In genomic region chr7:142482256-142482609, GRCm38 (mm10) we compare ENCODE assay signal across 9 mouse cellular contexts. TPM values are rescaled to one million over a fixed set of nuclear protein-coding genes. Genes with fewer than 3 reads are reported as not detected.
DNase-seq lines count a peak whose midpoint lies in the region; ATAC-seq and TF ChIP-seq lines count a peak whose summit lies in the region.
"Had no signal": no experiment of that assay in that cellular context is flagged by ENCODE, and none has a peak within 500 bp of the region (broad histone marks: within the 10 kb centered on the region; RNA-seq: fewer than 3 reads in every experiment).

No protein-coding gene starts in this region.

- WGBS in forebrain, postnatal 0 days, result 25% methylated on average over 6 of the region's 6 CpGs
- WGBS in limb, embryonic 12.5 days, result 5% methylated on average over 6 of the region's 6 CpGs
- 14% methylated on average over 6 of the region's 6 CpGs for WGBS in stomach, embryonic 16.5 days

- H3K9ac ChIP-seq in forebrain, postnatal 0 days, result peak overlapping the region; percentile 56
- peak overlapping the region; percentile 63; the same call in 1 of the 2 replicates for H3K9ac ChIP-seq in limb, embryonic 12.5 days (replicated peaks)
- peak overlapping the region; percentile 80 for H3K9ac ChIP-seq in stomach, embryonic 16.5 days (ENCODE audit: low read length)

- peak; percentile 56 for ATAC-seq in forebrain, postnatal 0 days
- ATAC-seq in limb, embryonic 12.5 days (ENCODE audit: insufficient number of reproducible peaks, insufficient read depth, low FRiP score, low TSS enrichment, low read depth), result peak; percentile 4
- ATAC-seq in stomach, embryonic 16.5 days (ENCODE audit: insufficient read depth, low FRiP score), result peak; percentile 11; the same call in 1 of the 2 replicates

- H3K9me3 ChIP-seq in forebrain, postnatal 0 days (ENCODE audit: low read length), result no peaks in the 10 kb centered on the region
- no peaks in the 10 kb centered on the region for H3K9me3 ChIP-seq in limb, embryonic 12.5 days
- no peaks in the 10 kb centered on the region for H3K9me3 ChIP-seq in stomach, embryonic 16.5 days (replicated peaks; ENCODE audit: control insufficient read depth, low read length)

- H3K4me1 ChIP-seq in forebrain, postnatal 0 days (ENCODE audit: insufficient read depth), result peaks cover 13% of the 10 kb centered on the region; the same call in 1 of the 2 replicates
- peaks cover 75% of the 10 kb centered on the region for H3K4me1 ChIP-seq in limb, embryonic 12.5 days (replicated peaks)
- peaks cover 77% of the 10 kb centered on the region for H3K4me1 ChIP-seq in stomach, embryonic 16.5 days (ENCODE audit: control insufficient read depth, insufficient read depth, low read length)

- no peaks in the 10 kb centered on the region for H3K36me3 ChIP-seq in forebrain, postnatal 0 days (ENCODE audit: insufficient read depth)
- H3K36me3 ChIP-seq in limb, embryonic 12.5 days, result no peaks in the 10 kb centered on the region
- H3K36me3 ChIP-seq in stomach, embryonic 16.5 days (ENCODE audit: control insufficient read depth, insufficient read depth, low read length), result peaks cover 5% of the 10 kb centered on the region; the same call in 1 of the 2 replicates

- no peaks in the 10 kb centered on the region for H3K27me3 ChIP-seq in forebrain, postnatal 0 days (ENCODE audit: insufficient read depth, low read length)
- no peaks in the 10 kb centered on the region for H3K27me3 ChIP-seq in limb, embryonic 12.5 days
- no peaks in the 10 kb centered on the region for H3K27me3 ChIP-seq in stomach, embryonic 16.5 days (ENCODE audit: control insufficient read depth, insufficient read depth, low read length)

- DNase-seq in retina, postnatal 1 day, result peak; percentile 79
- DNase-seq in retina, embryonic 14.5 days (ENCODE audit: low spot score), result no peak
- peak; percentile 55 for DNase-seq in forebrain, postnatal 0 days
- no peak for DNase-seq in layer of hippocampus, postnatal 36 days
- no peak for DNase-seq in gastrocnemius, adult 18-20 months (ENCODE audit: low spot score)
- DNase-seq in layer of hippocampus, adult 8-10 months (ENCODE audit: low spot score in 2 of 2), result no peak

- peak overlapping the region; percentile 61 for H3K4me2 ChIP-seq in forebrain, postnatal 0 days (ENCODE audit: low read depth)
- peak overlapping the region; percentile 54 for H3K4me2 ChIP-seq in limb, embryonic 12.5 days
- peak overlapping the region; percentile 65 for H3K4me2 ChIP-seq in stomach, embryonic 16.5 days (ENCODE audit: low read depth, low read length)

- peak overlapping the region; percentile 59; the same call in 1 of the 2 replicates for H3K27ac ChIP-seq in forebrain, postnatal 0 days (ENCODE audit: low read depth, low read length)
- peak overlapping the region; percentile 98 for H3K27ac ChIP-seq in limb, embryonic 12.5 days
- peak overlapping the region; percentile 97 for H3K27ac ChIP-seq in stomach, embryonic 16.5 days (ENCODE audit: low read length)

- no peak for TF ChIP-seq CTCF in forebrain, postnatal 0 days (IDR thresholded peaks at IDR 0.05; ENCODE audit: low read depth)

- no peak overlapping the region for H3K4me3 ChIP-seq in forebrain, postnatal 0 days (ENCODE audit: low read depth, low read length)
- H3K4me3 ChIP-seq in limb, embryonic 12.5 days (replicated peaks), result peak overlapping the region; percentile 25; the same call in 1 of the 2 replicates
- peak overlapping the region; percentile 34 for H3K4me3 ChIP-seq in stomach, embryonic 16.5 days (replicated peaks; ENCODE audit: low read length)

RNA-seq across cellular contexts. Expression of gene Tnnt3, which starts 16.4 kb away (rescaled TPM):
- total RNA-seq in forebrain, postnatal 0 days (2014; rRNA removed), result 1.2 and 1.6 TPM in 2 replicates
- polyA plus RNA-seq in forebrain, postnatal 0 days (2015; fragmentation: Nextera tagmentation; extraction: Ambion mirVana), result 1.2 and 1.4 TPM in 2 replicates
- 14.3 and 17.3 TPM in 2 replicates for polyA plus RNA-seq in limb, embryonic 12.5 days (2016; fragmentation: Nextera tagmentation; extraction: Ambion mirVana)
- 12.0 and 208 TPM in 2 replicates for polyA plus RNA-seq in stomach, embryonic 16.5 days (2015; fragmentation: Nextera tagmentation; extraction: Ambion mirVana)
- total RNA-seq in layer of hippocampus, postnatal 36 days (2021), result not detected
- over 10,000 TPM; 35,269 to 35,976 TPM for total RNA-seq in gastrocnemius, adult 18-20 months (2021)
- total RNA-seq in layer of hippocampus, adult 8-10 months (2022), result 1 to 10 TPM in 2 of 4 experiments, not detected in 2; 1.2 to 3.8 TPM
- total RNA-seq: granulocyte monocyte progenitor cell, adult 5-6 weeks had no signal

RNA-seq across cellular contexts. Expression of gene Lsp1, which starts 21.6 kb away (rescaled TPM):
- total RNA-seq in forebrain, postnatal 0 days (2014; rRNA removed), result 5.7 and 7.9 TPM in 2 replicates
- 5.5 and 6.4 TPM in 2 replicates for polyA plus RNA-seq in forebrain, postnatal 0 days (2015; fragmentation: Nextera tagmentation; extraction: Ambion mirVana)
- 30.2 and 30.3 TPM in 2 replicates for polyA plus RNA-seq in limb, embryonic 12.5 days (2016; fragmentation: Nextera tagmentation; extraction: Ambion mirVana)
- polyA plus RNA-seq in stomach, embryonic 16.5 days (2015; fragmentation: Nextera tagmentation; extraction: Ambion mirVana), result 216 and 235 TPM in 2 replicates
- 1 to 10 TPM; 1.2 to 3.4 TPM for total RNA-seq in layer of hippocampus, postnatal 36 days (2021)
- total RNA-seq in gastrocnemius, adult 18-20 months (2021), result 10 to 100 TPM; 30.3 to 38.4 TPM
- total RNA-seq in layer of hippocampus, adult 8-10 months (2022), result 10 to 100 TPM in 2 of 4 experiments, 1 to 10 TPM in 2; 2.2 to 18.3 (median 8.4) TPM

RNA-seq across cellular contexts. Expression of gene Tnni2, which starts 40.6 kb away (rescaled TPM):
- 0.33 and 2.8 TPM in 2 replicates for total RNA-seq in forebrain, postnatal 0 days (2014; rRNA removed)
- polyA plus RNA-seq in forebrain, postnatal 0 days (2015; fragmentation: Nextera tagmentation; extraction: Ambion mirVana), result 0.21 and 1.5 TPM in 2 replicates
- 14.4 and 15.3 TPM in 2 replicates for polyA plus RNA-seq in limb, embryonic 12.5 days (2016; fragmentation: Nextera tagmentation; extraction: Ambion mirVana)
- 20.2 and 217 TPM in 2 replicates for polyA plus RNA-seq in stomach, embryonic 16.5 days (2015; fragmentation: Nextera tagmentation; extraction: Ambion mirVana)
- total RNA-seq in layer of hippocampus, postnatal 36 days (2021), result not detected
- total RNA-seq in gastrocnemius, adult 18-20 months (2021), result over 10,000 TPM; 19,257 to 20,060 TPM
- 1 to 10 TPM; 1.2 to 4.9 (median 2.7) TPM for total RNA-seq in layer of hippocampus, adult 8-10 months (2022)

RNA-seq across cellular contexts. Expression of gene Syt8, which starts 47.6 kb away (rescaled TPM):
- total RNA-seq in forebrain, postnatal 0 days (2014; rRNA removed), result not detected in 2 replicates
- not detected in 2 replicates for polyA plus RNA-seq in forebrain, postnatal 0 days (2015; fragmentation: Nextera tagmentation; extraction: Ambion mirVana)
- polyA plus RNA-seq in limb, embryonic 12.5 days (2016; fragmentation: Nextera tagmentation; extraction: Ambion mirVana), result 0.60 TPM in 1 of 2 replicates, not detected in the other
- 31.1 and 50.1 TPM in 2 replicates for polyA plus RNA-seq in stomach, embryonic 16.5 days (2015; fragmentation: Nextera tagmentation; extraction: Ambion mirVana)
- not detected for total RNA-seq in layer of hippocampus, postnatal 36 days (2021)
- not detected for total RNA-seq in gastrocnemius, adult 18-20 months (2021)
- 1 to 10 TPM in 2 of 4 experiments, under 1 TPM in 1, not detected in 1; 0.29 to 2.3 (median 1.9) TPM for total RNA-seq in layer of hippocampus, adult 8-10 months (2022)
- total RNA-seq: granulocyte monocyte progenitor cell, adult 5-6 weeks had no signal

RNA-seq across cellular contexts. Expression of gene Mrpl23, which starts 50.3 kb away (rescaled TPM):
- 44.8 and 73.5 TPM in 2 replicates for total RNA-seq in forebrain, postnatal 0 days (2014; rRNA removed)
- 25.5 and 27.9 TPM in 2 replicates for polyA plus RNA-seq in forebrain, postnatal 0 days (2015; fragmentation: Nextera tagmentation; extraction: Ambion mirVana)
- polyA plus RNA-seq in limb, embryonic 12.5 days (2016; fragmentation: Nextera tagmentation; extraction: Ambion mirVana), result 29.4 and 33.3 TPM in 2 replicates
- polyA plus RNA-seq in stomach, embryonic 16.5 days (2015; fragmentation: Nextera tagmentation; extraction: Ambion mirVana), result 16.2 and 30.7 TPM in 2 replicates
- 10 to 100 TPM in 1 of 2 experiments, 1 to 10 TPM in 1; 4.8 to 13.8 TPM for total RNA-seq in layer of hippocampus, postnatal 36 days (2021)
- 1 to 10 TPM; 1.7 to 1.9 TPM for total RNA-seq in gastrocnemius, adult 18-20 months (2021)
- total RNA-seq in layer of hippocampus, adult 8-10 months (2022), result 1 to 10 TPM; 4.8 to 6.8 (median 5.7) TPM

Comparison
In these comparisons a context has a peak if more than half of its experiments do, and no peak if none do; other contexts are left out.
1. DNase-seq: peak in retina, postnatal 1 day (single experiment) and forebrain, postnatal 0 days (single experiment); none in retina, embryonic 14.5 days (single experiment), layer of hippocampus, postnatal 36 days (0 of 2), gastrocnemius, adult 18-20 months (single experiment) and layer of hippocampus, adult 8-10 months (0 of 2).
2. ATAC-seq: peak in every context shown above with its lines; median percentile 56 in forebrain, postnatal 0 days; 11 in stomach, embryonic 16.5 days; 4 in limb, embryonic 12.5 days.
3. RNA of gene Tnnt3, which starts 16.4 kb away (total RNA-seq): 35,269 to 35,976 TPM in gastrocnemius, adult 18-20 months; 1.2 to 1.6 TPM in forebrain, postnatal 0 days, 1.2 to 3.8 TPM in layer of hippocampus, adult 8-10 months and not detected in layer of hippocampus, postnatal 36 days; every median in the first group is over 1,000 times any median in the second.
4. RNA of gene Tnni2, which starts 40.6 kb away (total RNA-seq): 19,257 to 20,060 TPM in gastrocnemius, adult 18-20 months; 1.2 to 4.9 TPM in layer of hippocampus, adult 8-10 months, not detected in layer of hippocampus, postnatal 36 days and 0.33 to 2.8 TPM in forebrain, postnatal 0 days; every median in the first group is over 1,000 times any median in the second.
5. Peak in every context shown above with its lines, with median percentiles within 50 percentile points of each other: H3K27ac ChIP-seq, H3K4me2 ChIP-seq and H3K9ac ChIP-seq.